Mouse (Mus musculus) intestine, embryonic 16.5 days (tissue): ENCODE data around the gene Fnip1. TPM values are rescaled to one million over a fixed set of nuclear protein-coding genes. Genes with fewer than 3 reads are reported as not detected.
A peak's percentile ranks its signal among the peaks of the same experiment; 100 is the strongest.

Source experiments
- ATAC-seq: fragments of 200-750 bp; cut with Nextera tagmentation; 2 replicates; pipeline ENCODE4 v1.8.0; 2017; ENCODE audit warnings: moderate TSS enrichment, moderate library complexity
- H3K27ac ChIP-seq: fragments of 300-500 bp; sonication (generic); 2 replicates; pipeline ENCODE4 v1.5.1; 2014; ENCODE audit warnings: mild to moderate bottlenecking, low read length
- H3K27me3 ChIP-seq: fragments of 300-500 bp; sonication (generic); replicated peaks from 2 replicates; pipeline ENCODE4 v1.6.1; 2014; ENCODE audit warnings: low read length, control low read depth, mixed read lengths; ENCODE audit not compliant: control insufficient read depth, insufficient read depth
- H3K36me3 ChIP-seq: fragments of 300-500 bp; sonication (generic); 2 replicates; pipeline ENCODE4 v1.6.1; 2014; ENCODE audit warnings: low read length, control low read depth; ENCODE audit not compliant: control insufficient read depth, insufficient read depth
- H3K4me1 ChIP-seq: fragments of 300-500 bp; sonication (generic); 2 replicates; pipeline ENCODE4 v1.6.1; 2014; ENCODE audit warnings: low read length, control low read depth, mixed read lengths; ENCODE audit not compliant: control insufficient read depth, insufficient read depth
- H3K4me2 ChIP-seq: fragments of 300-500 bp; sonication (generic); 2 replicates; pipeline ENCODE4 v1.6.1; 2014; ENCODE audit warnings: low read depth, low read length, control low read depth
- H3K4me3 ChIP-seq: fragments of 300-500 bp; sonication (generic); 2 replicates; pipeline ENCODE4 v1.5.1; 2014; ENCODE audit warnings: mild to moderate bottlenecking, low read length
- H3K9ac ChIP-seq: fragments of 300-500 bp; sonication (generic); 2 replicates; pipeline ENCODE4 v1.6.1; 2014; ENCODE audit warnings: low read depth, low read length
- H3K9me3 ChIP-seq: fragments of 300-500 bp; sonication (generic); 2 replicates; pipeline ENCODE4 v1.6.1; 2016; ENCODE audit warnings: low read length, control low read depth; ENCODE audit not compliant: control insufficient read depth
- WGBS: fragments of 180-500 bp; shearing (Covaris S2); extraction: QIAGEN DNeasy Blood & Tissue Kit; methylation state at CpG from one replicate; pipeline ENCODE4 v1.1.7; 2014; 5-methylcytosine and 5-hydroxymethylcytosine counted together
- polyA plus RNA-seq: library from polyadenylated mRNA; unstranded; fragments of >200 nt; fragmentation: Nextera tagmentation; extraction: Ambion mirVana; gene quantifications from 2 replicates; pipeline ENCODE4 v1.2.1, GENCODE M21; 2015

Fnip1 gene
- polyA plus RNA-seq, 1 experiment from 2014 or later = 7.6 TPM

DNA sequence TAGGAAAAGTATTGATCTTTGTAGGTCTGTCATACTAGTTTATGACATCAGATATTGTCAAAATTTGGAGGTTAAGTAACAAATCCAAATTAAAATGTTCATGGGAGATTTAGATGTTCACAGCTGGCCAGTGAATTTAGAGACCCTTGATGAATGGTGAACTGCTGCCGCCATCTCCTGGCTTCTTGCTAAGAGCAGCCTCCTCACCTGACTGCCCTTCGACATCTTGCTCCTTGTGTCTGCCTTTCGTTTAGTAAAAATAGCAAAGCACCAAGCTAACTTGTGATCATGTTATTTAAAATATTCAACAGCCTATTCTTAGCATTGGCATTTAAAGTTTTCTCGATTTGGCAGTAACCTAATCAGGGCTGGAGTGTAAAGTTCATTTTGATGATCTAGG is 15.0 kb upstream of the Fnip1 start:
- Histone ChIP-seq H3K9me3 (no peaks in the 10 kb centered on the region), H3K36me3 (no peaks in the 10 kb centered on the region), H3K4me2 (no peak overlapping the region), H3K4me3 (no peak overlapping the region), H3K27me3 (no peaks in the 10 kb centered on the region), H3K9ac (no peak overlapping the region), H3K4me1 (no peaks in the 10 kb centered on the region), H3K27ac (no peak overlapping the region)
- 74% methylated on average over 4 of the region's 4 CpGs for WGBS
- no peak for ATAC-seq

DNA sequence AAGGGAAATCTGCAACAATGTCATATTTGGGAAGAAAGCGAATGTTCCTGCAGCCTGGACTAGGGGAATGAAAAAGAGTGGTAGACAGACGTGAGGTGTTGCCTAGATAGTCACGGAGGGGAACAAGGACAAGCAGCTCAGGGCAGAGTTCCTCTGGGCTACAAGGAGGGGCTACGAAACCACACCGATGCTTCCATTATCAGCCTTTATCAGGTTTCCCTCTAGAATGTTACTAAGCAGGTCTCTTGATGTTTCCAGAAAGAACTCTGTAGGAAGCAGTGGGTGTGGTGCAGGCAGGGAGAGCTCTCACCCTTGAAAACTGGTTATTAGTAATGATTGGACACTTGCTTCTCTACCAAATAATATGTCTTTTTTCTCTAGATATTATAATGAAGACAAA is 11.7 kb upstream of the Fnip1 start:
- H3K9ac ChIP-seq = no peak overlapping the region
- H3K27me3 ChIP-seq = no peaks in the 10 kb centered on the region
- ATAC-seq = no peak
- H3K4me2 ChIP-seq = no peak overlapping the region
- H3K4me1 ChIP-seq = no peaks in the 10 kb centered on the region
- H3K36me3 ChIP-seq = no peaks in the 10 kb centered on the region
- no peaks in the 10 kb centered on the region for H3K9me3 ChIP-seq
- no peak overlapping the region for H3K27ac ChIP-seq
- WGBS = 77% methylated on average over 5 of the region's 5 CpGs
- H3K4me3 ChIP-seq = no peak overlapping the region

DNA sequence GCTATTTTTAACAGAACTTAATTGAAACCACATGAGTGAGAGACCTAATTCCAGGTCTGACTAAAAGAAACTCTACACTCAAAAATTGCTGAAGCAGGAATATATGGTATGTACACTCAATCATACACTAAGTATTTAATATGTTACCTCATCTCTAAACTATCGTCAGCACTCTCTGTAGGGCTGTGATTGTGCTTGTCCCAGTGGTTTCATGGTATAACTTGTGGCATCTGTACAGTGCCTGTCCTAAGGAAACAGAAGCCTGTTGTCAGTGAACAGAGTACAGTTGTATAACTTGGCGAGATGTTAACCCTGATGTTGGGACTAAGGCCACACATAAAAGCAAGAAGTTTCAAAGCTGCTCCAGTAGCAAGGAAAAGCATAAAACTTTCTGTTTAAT is 10.9 kb upstream of the Fnip1 start:
- Histone ChIP-seq H3K36me3 (no peaks in the 10 kb centered on the region), H3K9ac (no peak overlapping the region), H3K27me3 (no peaks in the 10 kb centered on the region), H3K4me1 (no peaks in the 10 kb centered on the region), H3K27ac (no peak overlapping the region), H3K9me3 (no peaks in the 10 kb centered on the region), H3K4me3 (no peak overlapping the region), H3K4me2 (no peak overlapping the region)
- no peak for ATAC-seq
- 59% methylated on average over 2 of the region's 2 CpGs for WGBS

DNA sequence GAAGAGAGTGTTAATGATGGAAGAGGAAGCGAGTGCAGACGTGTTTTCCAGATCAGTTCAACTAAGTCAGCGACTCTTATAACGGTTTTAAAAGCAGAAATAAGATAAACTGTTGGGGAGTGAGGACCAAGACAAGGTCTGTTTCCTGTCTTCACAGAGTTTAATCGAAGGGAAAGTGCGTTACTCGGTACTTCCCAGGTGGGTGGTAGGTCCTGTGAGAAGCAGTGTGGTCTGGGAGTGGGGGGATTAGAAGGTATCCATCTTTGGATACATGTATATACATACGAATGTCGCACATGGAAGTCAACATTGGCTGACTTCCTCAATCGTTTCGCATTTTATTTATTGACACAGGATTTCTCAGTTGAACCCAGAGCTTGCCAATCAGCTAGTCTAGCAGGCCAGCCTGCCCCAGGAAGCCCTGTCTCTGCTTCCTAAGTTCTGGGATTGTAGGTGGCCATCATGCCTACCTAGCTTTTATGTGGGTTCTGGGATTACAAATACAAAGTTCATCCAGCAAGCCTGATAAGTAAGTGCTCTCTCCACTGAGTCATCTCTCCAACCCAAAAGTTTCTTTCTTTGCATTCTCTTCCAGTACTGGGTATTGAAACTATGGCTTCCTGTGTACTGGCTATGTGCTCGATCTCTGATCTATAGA is 10.2 kb upstream of the Fnip1 start:
- Histone ChIP-seq H3K4me3 (no peak overlapping the region), H3K36me3 (no peaks in the 10 kb centered on the region), H3K4me2 (no peak overlapping the region), H3K9me3 (no peaks in the 10 kb centered on the region), H3K27ac (no peak overlapping the region), H3K4me1 (no peaks in the 10 kb centered on the region), H3K27me3 (no peaks in the 10 kb centered on the region), H3K9ac (no peak overlapping the region)
- 53% methylated on average over 12 of the region's 12 CpGs for WGBS
- ATAC-seq = no peak

DNA sequence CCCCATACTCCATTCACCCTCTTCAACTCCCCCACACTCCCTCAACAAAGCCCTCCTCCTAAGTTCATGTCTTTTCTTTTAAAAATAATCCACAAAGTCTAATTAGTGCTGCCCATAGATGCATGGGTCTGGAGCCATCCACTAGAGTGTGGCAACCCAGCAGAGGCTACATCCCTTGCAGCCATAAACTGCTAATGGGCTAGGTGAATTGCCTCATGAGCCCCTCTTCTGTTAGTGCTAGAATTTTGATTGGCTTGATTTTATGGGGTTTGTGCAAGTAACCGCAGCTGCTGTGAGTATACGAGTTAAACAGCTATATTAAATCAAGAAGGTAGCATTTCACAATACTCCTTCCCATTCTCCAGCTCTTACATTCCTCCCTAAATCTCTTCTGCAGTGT is 8.8 kb upstream of the Fnip1 start:
- Histone ChIP-seq H3K9ac (no peak overlapping the region), H3K4me3 (no peak overlapping the region), H3K9me3 (no peaks in the 10 kb centered on the region), H3K27ac (no peak overlapping the region), H3K4me1 (no peaks in the 10 kb centered on the region), H3K27me3 (no peaks in the 10 kb centered on the region), H3K4me2 (no peak overlapping the region), H3K36me3 (no peaks in the 10 kb centered on the region)
- WGBS = 71% methylated on average over 2 of the region's 2 CpGs
- no peak for ATAC-seq

DNA sequence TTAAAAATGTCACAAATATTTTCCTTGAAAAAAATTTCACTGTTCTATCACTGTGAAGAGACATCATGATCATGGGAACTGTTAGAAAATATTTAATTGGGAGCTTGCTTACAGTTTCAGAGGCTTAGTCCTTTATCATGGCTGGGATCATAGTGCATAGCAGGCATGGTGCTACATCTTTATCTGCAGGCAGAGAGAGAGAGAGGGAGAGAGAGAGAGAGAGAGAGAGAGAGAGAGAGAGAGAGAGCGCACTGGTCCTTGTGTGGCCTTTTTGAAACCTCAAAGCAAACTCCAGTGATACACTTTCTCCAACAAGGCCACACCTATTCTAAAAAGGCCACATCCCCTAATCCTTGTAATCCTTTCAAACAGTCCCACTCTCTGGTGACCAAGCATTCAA is 2.2 kb upstream of the Fnip1 start:
- H3K4me3 ChIP-seq = no peak overlapping the region
- H3K4me1 ChIP-seq = peaks cover 6% of the 10 kb centered on the region; the same call in 1 of the 2 replicates
- H3K9me3 ChIP-seq = no peaks in the 10 kb centered on the region
- H3K27ac ChIP-seq = no peak overlapping the region
- no peak overlapping the region for H3K4me2 ChIP-seq
- 94% methylated on average over 1 of the region's 1 CpGs for WGBS
- no peak overlapping the region for H3K9ac ChIP-seq
- H3K36me3 ChIP-seq = no peaks in the 10 kb centered on the region
- no peaks in the 10 kb centered on the region for H3K27me3 ChIP-seq
- ATAC-seq = no peak

DNA sequence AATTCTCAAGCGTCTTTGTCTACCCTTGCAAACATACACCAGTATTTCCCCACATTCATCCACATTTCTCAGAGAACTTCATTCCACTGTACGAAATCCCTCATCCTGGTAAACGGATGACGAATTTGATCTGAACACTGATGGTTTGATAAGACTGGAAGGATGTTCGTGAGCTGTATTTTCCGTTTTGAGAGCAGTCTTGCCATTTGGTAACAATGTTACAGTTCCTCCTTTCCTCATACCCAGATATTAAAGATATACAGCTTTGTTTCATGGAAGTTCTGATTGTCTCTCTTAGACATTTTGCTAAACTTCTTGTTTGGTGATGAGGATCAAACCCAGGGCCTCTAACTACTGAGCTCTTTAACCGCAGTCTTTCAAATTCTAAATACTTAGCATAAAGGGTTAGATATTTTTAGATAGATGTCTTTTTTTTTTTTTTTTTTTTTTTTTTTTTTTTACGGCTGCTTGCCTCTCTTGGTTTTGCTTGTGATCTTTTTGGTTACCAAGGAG is 633 bp upstream of the Fnip1 start:
- H3K4me3 ChIP-seq = peak overlapping the region; percentile 70
- H3K9me3 ChIP-seq = no peaks in the 10 kb centered on the region
- H3K4me1 ChIP-seq = peaks cover 6% of the 10 kb centered on the region; the same call in 1 of the 2 replicates
- no peaks in the 10 kb centered on the region for H3K27me3 ChIP-seq
- peak overlapping the region; percentile 44; the same call in 1 of the 2 replicates for H3K4me2 ChIP-seq
- peak overlapping the region; percentile 70 for H3K9ac ChIP-seq
- no peaks in the 10 kb centered on the region for H3K36me3 ChIP-seq
- H3K27ac ChIP-seq = no peak overlapping the region; the same call in 1 of the 2 replicates
- WGBS = 53% methylated on average over 8 of the region's 8 CpGs
- ATAC-seq = no peak

DNA sequence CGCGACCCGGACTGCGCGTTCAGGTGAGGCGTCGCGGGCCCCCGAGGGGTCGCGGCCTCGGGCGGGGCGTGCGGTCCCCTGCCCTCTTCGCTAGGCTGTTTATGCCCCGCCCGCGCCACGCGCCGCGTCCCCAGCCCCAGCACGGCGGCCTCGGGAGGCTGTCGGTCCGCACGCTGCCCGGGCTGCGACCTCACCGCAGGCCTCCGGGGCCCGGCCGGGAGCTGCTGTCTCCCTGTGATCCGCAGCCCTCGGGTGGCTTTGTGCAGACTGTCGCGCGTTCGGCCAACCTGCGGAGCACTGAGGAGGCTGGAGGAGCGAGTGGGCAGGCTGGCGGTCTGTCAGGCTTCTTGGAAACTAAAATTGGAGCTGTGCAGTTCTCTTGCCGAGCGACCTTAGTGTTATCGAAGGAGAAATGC is 375 bp downstream of the Fnip1 start:
- under 1% methylated on average over 46 of the region's 47 CpGs for WGBS
- no peaks in the 10 kb centered on the region for H3K36me3 ChIP-seq
- peak overlapping the region; percentile 79 for H3K27ac ChIP-seq
- peak overlapping the region; percentile 83 for H3K9ac ChIP-seq
- peaks cover 6% of the 10 kb centered on the region; the same call in 1 of the 2 replicates for H3K4me1 ChIP-seq
- H3K27me3 ChIP-seq = no peaks in the 10 kb centered on the region
- H3K9me3 ChIP-seq = no peaks in the 10 kb centered on the region
- peak overlapping the region; percentile 70 for H3K4me3 ChIP-seq
- H3K4me2 ChIP-seq = peak overlapping the region; percentile 59
- peak; percentile 87 for ATAC-seq

DNA sequence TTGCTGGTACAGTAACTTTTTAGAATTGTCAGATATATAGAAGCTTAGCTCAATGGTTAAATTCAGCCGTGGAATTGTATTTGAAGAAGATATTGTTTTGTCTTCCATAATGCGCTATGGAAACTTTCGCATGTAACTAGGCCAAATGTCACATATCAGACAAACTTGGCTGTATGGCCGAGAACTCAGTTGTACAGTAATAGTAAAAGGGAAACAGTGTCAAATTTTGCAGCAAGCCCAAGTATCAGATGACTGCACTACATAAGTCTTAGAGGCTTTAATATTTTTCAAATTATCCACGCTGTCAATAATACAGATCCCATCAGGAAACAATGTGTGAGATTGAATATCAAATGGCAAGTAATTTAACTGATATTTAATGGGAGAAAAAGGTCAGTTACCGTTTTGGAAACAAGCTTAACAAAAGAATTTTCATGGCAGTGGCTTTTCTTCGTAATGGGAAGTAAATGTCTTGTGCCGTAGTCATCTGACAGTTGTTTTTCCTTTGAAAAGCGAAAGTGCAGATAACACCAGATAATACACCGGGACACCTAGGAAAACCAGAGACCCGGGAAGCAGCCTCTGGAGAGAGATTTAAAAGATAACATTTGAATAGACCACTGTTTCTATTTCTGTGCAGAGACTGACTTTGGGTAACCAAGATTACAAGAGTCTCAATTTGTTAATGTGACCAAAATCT is 1.1 kb downstream of the Fnip1 start:
- H3K27ac ChIP-seq = no peak overlapping the region
- no peak for ATAC-seq
- WGBS = 22% methylated on average over 11 of the region's 11 CpGs

More for the DNA sequence above, 1.1 kb downstream of the Fnip1 start:
- peak overlapping the region; percentile 70 for H3K4me3 ChIP-seq
- H3K4me1 ChIP-seq = peaks cover 6% of the 10 kb centered on the region; the same call in 1 of the 2 replicates
- H3K27me3 ChIP-seq = no peaks in the 10 kb centered on the region
- peak overlapping the region; percentile 59 for H3K4me2 ChIP-seq
- H3K36me3 ChIP-seq = no peaks in the 10 kb centered on the region
- H3K9ac ChIP-seq = peak overlapping the region; percentile 83
- H3K9me3 ChIP-seq = no peaks in the 10 kb centered on the region
